Mouse (Mus musculus): ENCODE data around the gene Gm11172. TPM values are rescaled to one million over a fixed set of nuclear protein-coding genes. Genes with fewer than 3 reads are reported as not detected.
"Not testable (repeated sequence)": the region's sequence is repeated elsewhere in the genome, so short reads cannot be mapped to it uniquely, and the experiment has no call there.

Gene Gm11172
- polyA plus RNA-seq, 1 experiment = not detected

- Histone ChIP-seq H3K4me3 (replicated peaks; ENCODE audit: insufficient read depth, low read depth, low read length) (no peak overlapping the region), H3K27me3 (ENCODE audit: control insufficient read depth, insufficient read depth, low read length) (no peaks in the 10 kb centered on the region), H3K4me1 (ENCODE audit: control insufficient read depth, insufficient read depth, low read length) (no peaks in the 10 kb centered on the region), H3K27ac (ENCODE audit: insufficient read depth, low read length) (no peak overlapping the region)
- no peak for DNase-seq
- no peak for TF ChIP-seq POLR2A (IDR thresholded peaks at IDR 0.05; ENCODE audit: borderline replicate concordance, insufficient read depth, low read length)
- TF ChIP-seq CTCF (IDR thresholded peaks at IDR 0.05; ENCODE audit: borderline replicate concordance, insufficient read depth, low read depth, low read length) = no peak
- WGBS = 66% methylated on average over 4 of the region's 4 CpGs
Measured at GRCm38 (mm10) chr16:10786782-10787547, 25.8 kb upstream of the Gm11172 start.

- no peak for DNase-seq
- Histone ChIP-seq H3K4me3 (replicated peaks; ENCODE audit: insufficient read depth, low read depth, low read length) (no peak overlapping the region), H3K4me1 (ENCODE audit: control insufficient read depth, insufficient read depth, low read length) (no peaks in the 10 kb centered on the region), H3K27ac (ENCODE audit: insufficient read depth, low read length) (no peak overlapping the region), H3K27me3 (ENCODE audit: control insufficient read depth, insufficient read depth, low read length) (no peaks in the 10 kb centered on the region)
- TF ChIP-seq POLR2A (IDR thresholded peaks at IDR 0.05; ENCODE audit: borderline replicate concordance, insufficient read depth, low read length) = no peak
- TF ChIP-seq CTCF (IDR thresholded peaks at IDR 0.05; ENCODE audit: borderline replicate concordance, insufficient read depth, low read depth, low read length) = no peak
- 82% methylated on average over 7 of the region's 7 CpGs for WGBS
Measured at GRCm38 (mm10) chr16:10787548-10788058, 25.1 kb upstream of the Gm11172 start.

- Histone ChIP-seq H3K27me3 (ENCODE audit: control insufficient read depth, insufficient read depth, low read length) (no peaks in the 10 kb centered on the region), H3K4me1 (ENCODE audit: control insufficient read depth, insufficient read depth, low read length) (no peaks in the 10 kb centered on the region), H3K4me3 (replicated peaks; ENCODE audit: insufficient read depth, low read depth, low read length) (no peak within 1 kb of the TSS), H3K27ac (ENCODE audit: insufficient read depth, low read length) (no peak within 1 kb of the TSS)
- TF ChIP-seq POLR2A (IDR thresholded peaks at IDR 0.05; ENCODE audit: borderline replicate concordance, insufficient read depth, low read length) = no peak
- no peak for TF ChIP-seq CTCF (IDR thresholded peaks at IDR 0.05; ENCODE audit: borderline replicate concordance, insufficient read depth, low read depth, low read length)
- DNase-seq = no peak
- WGBS = 73% methylated on average over 16 of the region's 16 CpGs
Measured at GRCm38 (mm10) chr16:10788271-10788670, 24.4 kb upstream of the Gm11172 start, which contains the start of gene Tnp2. Tnp2 (minus strand) TSS chr16:10788660.

- DNase-seq = no peak
- H3K27me3 ChIP-seq (ENCODE audit: control insufficient read depth, insufficient read depth, low read length) = no peaks in the 10 kb centered on the region
- TF ChIP-seq POLR2A (IDR thresholded peaks at IDR 0.05; ENCODE audit: borderline replicate concordance, insufficient read depth, low read length) (no peak), CTCF (IDR thresholded peaks at IDR 0.05; ENCODE audit: borderline replicate concordance, insufficient read depth, low read depth, low read length) (no peak)
- WGBS = 85% methylated on average over 4 of the region's 4 CpGs
- H3K4me3 ChIP-seq (replicated peaks; ENCODE audit: insufficient read depth, low read depth, low read length) = no peak overlapping the region
- no peak overlapping the region for H3K27ac ChIP-seq (ENCODE audit: insufficient read depth, low read length)
- H3K4me1 ChIP-seq (ENCODE audit: control insufficient read depth, insufficient read depth, low read length) = no peaks in the 10 kb centered on the region
Measured at GRCm38 (mm10) chr16:10788866-10789265, 23.8 kb upstream of the Gm11172 start.

DNA sequence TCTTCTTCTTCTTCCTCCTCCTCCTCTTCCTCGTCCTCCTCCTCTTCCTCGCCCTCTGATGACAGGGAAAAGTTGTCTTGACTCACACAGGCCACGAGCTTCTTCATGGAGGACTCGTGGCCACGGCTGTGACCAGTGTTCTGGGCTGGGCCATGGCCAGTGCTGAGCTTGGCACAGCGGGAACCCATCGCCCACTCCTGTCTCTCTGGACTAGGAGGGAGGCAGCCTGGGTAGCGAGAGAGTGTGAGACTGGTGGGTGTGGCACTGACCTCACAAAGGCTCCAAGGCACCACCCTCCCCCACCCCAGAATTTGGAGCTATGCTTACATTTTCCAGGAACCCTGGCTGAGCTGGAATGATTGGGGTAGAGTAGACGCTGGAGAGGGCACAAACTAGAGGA, 22.0 kb upstream of the Gm11172 start, which contains the start of gene Prm3:
Gene Prm3, minus strand, starts transcription at position 213 of the 400 bp plus-strand sequence.
- no peak within 1 kb of the TSS for H3K4me3 ChIP-seq (replicated peaks; ENCODE audit: insufficient read depth, low read depth, low read length)
- DNase-seq = no peak
- no peaks in the 10 kb centered on the region for H3K27me3 ChIP-seq (ENCODE audit: control insufficient read depth, insufficient read depth, low read length)
- WGBS = 70% methylated on average over 9 of the region's 9 CpGs
- no peaks in the 10 kb centered on the region for H3K4me1 ChIP-seq (ENCODE audit: control insufficient read depth, insufficient read depth, low read length)
- no peak within 1 kb of the TSS for H3K27ac ChIP-seq (ENCODE audit: insufficient read depth, low read length)
- TF ChIP-seq CTCF (IDR thresholded peaks at IDR 0.05; ENCODE audit: borderline replicate concordance, insufficient read depth, low read depth, low read length) = no peak
- TF ChIP-seq POLR2A (IDR thresholded peaks at IDR 0.05; ENCODE audit: borderline replicate concordance, insufficient read depth, low read length) = no peak

- H3K27me3 ChIP-seq (ENCODE audit: control insufficient read depth, insufficient read depth, low read length) = no peaks in the 10 kb centered on the region
- TF ChIP-seq POLR2A (IDR thresholded peaks at IDR 0.05; ENCODE audit: borderline replicate concordance, insufficient read depth, low read length) = no peak
- TF ChIP-seq CTCF (IDR thresholded peaks at IDR 0.05; ENCODE audit: borderline replicate concordance, insufficient read depth, low read depth, low read length) = no peak
- no peak within 1 kb of the TSS for H3K4me3 ChIP-seq (replicated peaks; ENCODE audit: insufficient read depth, low read depth, low read length)
- H3K27ac ChIP-seq (ENCODE audit: insufficient read depth, low read length) = no peak within 1 kb of the TSS
- 88% methylated on average over 6 of the region's 6 CpGs for WGBS
- H3K4me1 ChIP-seq (ENCODE audit: control insufficient read depth, insufficient read depth, low read length) = no peaks in the 10 kb centered on the region
- no peak for DNase-seq
Measured at GRCm38 (mm10) chr16:10796034-10796433, 16.7 kb upstream of the Gm11172 start, which contains the start of gene Prm2. Prm2 (minus strand) TSS chr16:10796134.

DNA sequence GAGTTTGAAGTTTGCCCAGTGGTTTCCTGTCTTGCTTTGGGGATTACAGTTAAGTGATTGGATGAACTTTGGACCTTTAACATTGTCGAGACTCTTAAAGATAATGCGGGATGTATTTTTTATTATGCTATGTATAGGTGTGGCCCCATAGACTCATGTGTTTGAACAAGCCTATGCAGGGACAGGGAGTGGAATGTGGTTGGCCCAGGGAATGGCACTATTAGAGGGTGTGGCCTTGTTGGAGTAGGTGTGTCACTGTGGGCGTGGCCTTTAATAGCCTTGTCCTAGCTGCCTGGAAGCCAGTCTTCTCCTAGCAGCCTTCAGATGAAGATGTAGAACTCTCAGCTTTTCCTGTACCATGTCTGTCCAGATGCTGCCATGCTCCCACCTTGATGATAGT, 10.3 kb upstream of the Gm11172 start:
- not testable (repeated sequence) for H3K27ac ChIP-seq (ENCODE audit: insufficient read depth, low read length); H3K4me3 ChIP-seq (replicated peaks; ENCODE audit: insufficient read depth, low read depth, low read length); H3K4me1 ChIP-seq (ENCODE audit: control insufficient read depth, insufficient read depth, low read length); DNase-seq; H3K27me3 ChIP-seq (ENCODE audit: control insufficient read depth, insufficient read depth, low read length)
- 88% methylated on average over 3 of the region's 3 CpGs for WGBS

Measured in cerebellum, adult 2 months (tissue).